Mouse (Mus musculus) kidney, embryonic 16.5 days (tissue): ENCODE measurements at regions not wholly inside any gene's neighbourhood (a gene's known extent, or its start where the extent isn't known, plus 50 kb on each side); places are given as distances from the start of the nearest gene placed in this dataset.
A peak's percentile ranks its signal among the peaks of the same experiment; 100 is the strongest.

Experiments used
- ATAC-seq: fragments of 200-750 bp; cut with Nextera tagmentation; 2 replicates; pipeline ENCODE4 v1.8.0; 2017; ENCODE audit warnings: moderate TSS enrichment; ENCODE audit not compliant: low FRiP score, low TSS enrichment
- H3K27ac ChIP-seq: fragments of 300-500 bp; sonication (generic); 2 replicates; pipeline ENCODE4 v1.5.1; 2014; ENCODE audit warnings: low read length
- H3K27me3 ChIP-seq: fragments of 300-500 bp; sonication (generic); 2 replicates; pipeline ENCODE4 v1.6.1; 2014; ENCODE audit warnings: low read length, control low read depth, mixed read lengths; ENCODE audit not compliant: insufficient read depth
- H3K36me3 ChIP-seq: fragments of 300-500 bp; sonication (generic); 2 replicates; pipeline ENCODE4 v1.6.1; 2014; ENCODE audit warnings: low read length, control low read depth, mixed read lengths; ENCODE audit not compliant: insufficient read depth
- H3K4me1 ChIP-seq: fragments of 300-500 bp; sonication (generic); 2 replicates; pipeline ENCODE4 v1.6.1; 2014; ENCODE audit warnings: low read length, control low read depth, mixed read lengths; ENCODE audit not compliant: insufficient read depth
- H3K4me2 ChIP-seq: fragments of 300-500 bp; sonication (generic); replicated peaks from 2 replicates; pipeline ENCODE4 v1.6.1; 2014; ENCODE audit warnings: low read depth, low read length
- H3K4me3 ChIP-seq: fragments of 300-500 bp; sonication (generic); 2 replicates; pipeline ENCODE4 v1.5.1; 2014; ENCODE audit warnings: mild to moderate bottlenecking, low read length
- H3K9ac ChIP-seq: fragments of 300-500 bp; sonication (generic); replicated peaks from 2 replicates; pipeline ENCODE4 v1.6.1; 2014; ENCODE audit warnings: low read length
- H3K9me3 ChIP-seq: fragments of 300-500 bp; sonication (generic); 2 replicates; pipeline ENCODE4 v1.6.1; 2016; ENCODE audit warnings: low read length, control low read depth
- WGBS: fragments of 180-500 bp; shearing (Covaris S2); extraction: QIAGEN DNeasy Blood & Tissue Kit; methylation state at CpG from one replicate; pipeline ENCODE4 v1.1.7; 2014; 5-methylcytosine and 5-hydroxymethylcytosine counted together

DNA sequence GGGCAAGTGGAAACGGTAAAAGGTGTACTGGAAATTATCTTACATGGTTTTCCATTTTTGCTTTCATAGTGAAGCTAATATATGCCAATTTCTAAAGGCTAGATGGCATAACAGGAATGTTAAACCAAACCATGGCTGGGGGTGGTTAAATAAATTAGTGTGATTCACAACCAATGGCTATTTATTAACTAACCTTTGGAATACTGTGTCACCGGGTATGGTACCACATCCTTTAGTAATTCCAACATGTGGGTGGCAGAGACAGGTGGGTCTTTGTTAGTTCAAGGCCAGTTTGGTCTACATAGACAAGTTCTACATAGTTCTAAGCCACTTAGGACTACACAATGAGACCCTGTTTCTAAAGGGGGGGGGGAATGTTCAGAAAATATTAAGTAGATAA lies 179.8 kb upstream of the Plxnc1 start:
- Histone ChIP-seq H3K36me3 (no peaks in the 10 kb centered on the region), H3K27ac (no peak overlapping the region), H3K27me3 (no peaks in the 10 kb centered on the region), H3K9ac (no peak overlapping the region), H3K4me3 (no peak overlapping the region), H3K9me3 (no peaks in the 10 kb centered on the region), H3K4me2 (no peak overlapping the region), H3K4me1 (no peaks in the 10 kb centered on the region)
- WGBS, result 78% methylated on average over 2 of the region's 2 CpGs
- ATAC-seq, result no peak

DNA sequence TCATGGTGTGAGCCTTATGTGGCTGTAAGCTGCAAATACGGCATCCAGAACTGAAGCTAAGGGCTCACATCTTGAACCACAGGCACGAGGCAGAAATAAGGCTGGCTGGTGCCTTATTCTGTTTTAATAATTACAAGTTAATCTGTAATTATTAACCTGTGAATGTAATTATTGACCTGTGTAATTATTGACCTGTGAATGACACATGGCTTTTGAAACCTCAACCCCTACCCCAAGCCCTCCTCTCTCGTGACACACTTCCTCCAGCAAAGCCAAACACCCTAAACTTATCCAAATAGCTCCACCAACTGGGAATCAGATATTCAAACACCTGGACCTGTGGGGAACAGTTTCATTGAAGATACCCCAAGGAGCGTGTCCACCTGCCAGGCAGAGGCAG lies 175.4 kb upstream of the Plxnc1 start:
- peak overlapping the region; percentile 44; the same call in 1 of the 2 replicates for H3K27ac ChIP-seq
- H3K4me3 ChIP-seq, result no peak overlapping the region
- H3K36me3 ChIP-seq, result no peaks in the 10 kb centered on the region
- ATAC-seq, result peak; percentile 54
- peaks cover 16% of the 10 kb centered on the region; the same call in 1 of the 2 replicates for H3K4me1 ChIP-seq
- 67% methylated on average over 4 of the region's 4 CpGs for WGBS
- no peaks in the 10 kb centered on the region for H3K9me3 ChIP-seq
- H3K9ac ChIP-seq, result no peak overlapping the region
- H3K27me3 ChIP-seq, result no peaks in the 10 kb centered on the region
- no peak overlapping the region for H3K4me2 ChIP-seq

DNA sequence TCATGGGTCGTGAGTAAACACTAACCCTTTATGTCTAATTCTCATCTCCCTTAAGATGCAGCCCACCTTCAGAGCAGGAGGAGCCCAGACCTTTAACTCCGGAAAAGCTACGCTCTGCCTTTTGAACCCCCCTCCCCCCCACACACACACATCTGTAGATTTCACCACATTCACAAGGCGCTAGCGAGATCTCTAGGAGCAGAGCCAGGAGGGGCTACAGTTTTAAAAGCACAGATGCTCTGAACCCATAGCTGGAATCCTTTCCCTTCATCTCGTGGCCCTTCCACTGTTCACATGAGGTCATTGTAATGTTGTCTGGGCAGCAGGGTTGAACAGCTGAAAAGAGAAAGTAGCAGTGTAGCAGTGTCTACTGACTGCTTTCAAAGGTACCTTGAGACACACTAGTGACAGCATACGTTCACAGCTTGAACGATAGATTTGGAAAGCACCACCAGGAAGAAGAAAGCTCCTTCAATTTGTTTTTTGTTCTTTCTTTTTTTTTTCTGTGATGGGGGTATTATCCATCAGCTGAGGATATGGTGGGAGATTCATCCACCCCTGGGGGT lies 174.2 kb upstream of the Plxnc1 start:
- H3K9ac ChIP-seq, result no peak overlapping the region
- H3K9me3 ChIP-seq, result no peaks in the 10 kb centered on the region
- no peak overlapping the region for H3K4me2 ChIP-seq
- no peak overlapping the region for H3K4me3 ChIP-seq
- ATAC-seq, result no peak
- peaks cover 16% of the 10 kb centered on the region; the same call in 1 of the 2 replicates for H3K4me1 ChIP-seq
- no peak overlapping the region for H3K27ac ChIP-seq
- H3K36me3 ChIP-seq, result no peaks in the 10 kb centered on the region
- WGBS, result 67% methylated on average over 8 of the region's 8 CpGs
- no peaks in the 10 kb centered on the region for H3K27me3 ChIP-seq

DNA sequence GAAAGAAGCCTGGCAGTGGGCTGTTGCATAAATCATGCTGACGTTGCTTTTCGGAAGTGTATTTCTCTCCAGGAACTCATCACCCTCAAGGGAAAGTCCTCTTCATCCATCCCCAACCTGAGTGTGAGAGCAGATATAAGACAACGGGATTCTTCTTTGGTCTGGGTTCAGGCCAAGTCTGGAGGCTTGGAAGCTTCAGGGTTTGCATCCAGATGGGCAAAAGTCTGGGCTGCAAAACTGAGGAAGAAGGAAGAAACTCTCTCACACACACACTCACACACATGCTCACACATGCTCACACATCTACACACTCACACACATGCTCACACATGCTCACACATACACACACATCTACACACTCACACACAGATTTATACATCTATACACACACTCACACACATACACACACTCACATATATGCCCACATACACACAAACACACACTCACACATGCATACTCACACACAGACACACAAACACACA lies 173.1 kb upstream of the Plxnc1 start:
- H3K27ac ChIP-seq, result no peak overlapping the region
- H3K4me3 ChIP-seq, result no peak overlapping the region
- H3K9me3 ChIP-seq, result no peaks in the 10 kb centered on the region
- ATAC-seq, result no peak
- WGBS, result 42% methylated on average over 3 of the region's 3 CpGs
- H3K36me3 ChIP-seq, result no peaks in the 10 kb centered on the region
- H3K4me1 ChIP-seq, result peaks cover 16% of the 10 kb centered on the region; the same call in 1 of the 2 replicates
- no peak overlapping the region for H3K9ac ChIP-seq
- H3K27me3 ChIP-seq, result no peaks in the 10 kb centered on the region
- no peak overlapping the region for H3K4me2 ChIP-seq

DNA sequence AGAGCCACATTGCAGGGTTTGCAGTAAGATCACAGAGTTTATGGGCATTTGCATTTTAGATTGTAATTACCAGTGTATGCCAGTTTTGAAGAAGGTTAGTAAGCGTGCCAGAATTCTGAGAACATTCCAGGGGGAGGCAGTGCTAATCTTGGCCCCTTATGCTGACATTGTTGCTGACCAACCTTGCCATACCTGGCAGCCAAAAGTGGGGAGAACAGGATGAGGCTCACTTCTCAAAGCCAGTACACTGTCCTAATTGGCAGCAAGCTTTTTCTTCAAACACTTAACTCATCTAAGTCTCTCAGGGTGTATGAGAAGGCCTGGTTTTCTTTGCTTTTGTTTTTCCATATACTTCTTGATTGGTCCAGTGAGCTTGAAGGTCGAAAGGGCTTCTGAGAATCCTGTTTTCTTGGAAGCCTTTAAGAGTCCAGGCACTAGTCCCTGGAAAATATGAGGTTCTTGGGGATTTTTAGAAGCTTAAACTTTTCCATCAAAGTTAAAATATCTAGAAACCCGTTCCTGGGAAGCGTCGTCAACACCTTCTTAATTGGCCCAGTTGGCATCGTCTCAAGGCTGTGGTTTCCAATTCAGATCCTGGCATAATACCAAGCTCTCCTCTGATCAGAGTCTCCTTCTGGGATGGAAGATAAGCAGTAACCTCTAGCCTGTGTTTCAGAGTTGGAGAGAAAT lies 172.6 kb upstream of the Plxnc1 start:
- Histone ChIP-seq H3K27me3 (no peaks in the 10 kb centered on the region), H3K36me3 (no peaks in the 10 kb centered on the region), H3K9ac (no peak overlapping the region), H3K4me3 (no peak overlapping the region), H3K9me3 (no peaks in the 10 kb centered on the region), H3K4me1 (peaks cover 16% of the 10 kb centered on the region; the same call in 1 of the 2 replicates), H3K27ac (no peak overlapping the region), H3K4me2 (no peak overlapping the region)
- WGBS, result 66% methylated on average over 6 of the region's 6 CpGs
- ATAC-seq, result no peak; the same call in 1 of the 2 replicates

DNA sequence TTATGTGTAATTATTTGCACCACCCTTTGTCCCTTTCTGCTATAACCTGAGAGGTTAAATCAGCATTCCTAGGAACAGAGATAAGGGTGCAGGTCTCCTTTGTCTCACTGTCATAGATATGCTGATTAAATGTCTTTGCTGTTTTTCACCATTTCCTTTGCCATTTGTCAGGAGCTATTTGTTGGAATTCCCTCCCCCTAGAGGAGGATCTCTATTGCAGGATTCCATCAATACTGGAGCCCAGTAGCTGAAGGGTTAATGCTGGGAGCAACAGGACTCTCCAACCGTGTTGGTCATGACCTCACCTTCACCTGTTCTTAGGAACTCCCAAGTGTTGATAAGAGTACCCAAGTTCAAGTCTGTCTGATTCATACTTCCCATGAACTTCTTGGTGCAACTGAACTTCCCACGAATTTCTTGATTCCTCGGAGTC lies 172.0 kb upstream of the Plxnc1 start:
- H3K27me3 ChIP-seq, result no peaks in the 10 kb centered on the region
- no peaks in the 10 kb centered on the region for H3K9me3 ChIP-seq
- H3K4me3 ChIP-seq, result no peak overlapping the region
- H3K36me3 ChIP-seq, result no peaks in the 10 kb centered on the region
- H3K4me1 ChIP-seq, result peaks cover 16% of the 10 kb centered on the region; the same call in 1 of the 2 replicates
- H3K4me2 ChIP-seq, result no peak overlapping the region
- H3K27ac ChIP-seq, result no peak overlapping the region
- no peak for ATAC-seq
- no peak overlapping the region for H3K9ac ChIP-seq
- WGBS, result 46% methylated on average over 3 of the region's 3 CpGs

DNA sequence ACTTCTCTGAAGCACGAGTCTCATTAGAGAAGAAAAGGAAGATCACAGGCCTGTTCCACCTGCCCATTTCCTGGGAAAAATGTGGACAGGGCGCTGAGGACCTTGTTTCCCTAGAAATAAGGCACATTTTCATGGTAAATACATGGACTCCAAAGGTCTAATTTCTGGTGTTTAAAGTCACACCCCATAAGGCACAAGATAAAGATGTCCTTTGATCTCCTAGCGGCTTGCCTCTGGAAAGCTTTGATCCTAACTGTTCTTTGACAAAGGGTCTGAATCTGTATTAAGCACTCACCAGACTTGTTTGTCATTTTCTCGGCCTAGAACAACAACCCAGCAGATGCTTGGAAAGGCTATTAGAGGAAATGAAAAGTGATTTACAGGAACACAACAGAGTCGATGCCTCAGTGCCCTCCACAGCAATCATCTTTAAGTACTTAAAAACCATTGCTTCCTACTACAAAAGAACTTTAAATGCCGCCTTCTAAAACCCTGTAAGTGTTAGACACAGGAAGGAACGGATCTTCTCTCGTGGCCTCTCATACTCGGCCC lies 168.3 kb upstream of the Plxnc1 start:
- Histone ChIP-seq H3K9ac (no peak overlapping the region), H3K9me3 (no peaks in the 10 kb centered on the region), H3K4me2 (no peak overlapping the region), H3K4me3 (no peak overlapping the region), H3K36me3 (no peaks in the 10 kb centered on the region), H3K4me1 (peaks cover 8% of the 10 kb centered on the region; the same call in 1 of the 2 replicates), H3K27me3 (no peaks in the 10 kb centered on the region), H3K27ac (no peak overlapping the region)
- WGBS, result 16% methylated on average over 9 of the region's 9 CpGs
- ATAC-seq, result no peak

DNA sequence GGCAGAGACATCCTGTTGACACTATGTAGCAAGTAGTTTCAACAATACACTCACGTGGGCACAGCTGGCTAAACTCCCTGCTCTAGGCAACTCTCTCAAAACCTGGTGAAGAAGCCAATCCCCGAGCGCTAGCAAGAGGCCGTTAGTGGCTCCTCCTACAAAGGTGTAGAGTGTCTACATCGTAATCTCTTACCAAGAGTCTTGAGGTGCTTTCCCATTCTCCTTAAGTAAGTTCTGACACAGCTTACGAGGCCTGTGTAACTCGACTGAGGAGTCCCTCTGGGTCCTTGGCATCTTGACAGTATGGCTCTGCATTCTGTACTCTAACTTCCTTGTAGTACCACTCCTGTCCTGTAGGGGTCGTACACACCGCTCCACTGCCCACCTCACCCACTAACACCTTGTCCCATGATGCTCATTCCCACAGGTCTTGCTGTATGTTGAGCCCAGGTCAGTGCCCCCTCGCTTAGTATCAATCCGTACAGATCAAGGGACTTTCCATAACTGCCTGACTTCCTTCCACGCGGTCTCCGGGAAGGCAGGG lies 167.7 kb upstream of the Plxnc1 start:
- no peak for ATAC-seq

DNA sequence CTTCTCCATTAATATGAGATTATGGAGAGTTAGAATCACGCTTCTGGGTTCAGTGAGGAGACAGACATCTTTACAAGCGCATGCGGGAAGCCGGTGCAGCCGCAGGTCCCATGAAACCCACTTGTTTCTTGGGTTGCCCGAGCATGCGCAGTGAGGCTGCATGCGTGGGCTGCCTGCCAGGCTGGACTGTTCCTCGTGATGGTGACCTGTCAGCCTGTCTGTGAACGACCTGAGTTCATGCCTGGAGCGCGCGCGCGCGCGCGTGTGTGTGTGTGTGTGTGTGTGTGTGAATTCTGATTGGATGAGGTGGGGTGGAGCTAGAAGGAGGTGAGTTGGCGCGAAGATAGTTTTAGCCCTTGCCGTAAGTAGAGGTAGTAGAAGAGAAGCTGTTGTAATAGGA lies 166.2 kb upstream of the Plxnc1 start:
- Histone ChIP-seq H3K4me2 (no peak overlapping the region), H3K9ac (no peak overlapping the region), H3K27ac (no peak overlapping the region), H3K9me3 (no peaks in the 10 kb centered on the region), H3K4me1 (no peaks in the 10 kb centered on the region), H3K27me3 (no peaks in the 10 kb centered on the region), H3K4me3 (no peak overlapping the region), H3K36me3 (no peaks in the 10 kb centered on the region)
- 89% methylated on average over 21 of the region's 21 CpGs for WGBS
- no peak for ATAC-seq

More for the DNA sequence above, 167.7 kb upstream of the Plxnc1 start:
- no peaks in the 10 kb centered on the region for H3K36me3 ChIP-seq
- H3K4me3 ChIP-seq, result no peak overlapping the region
- no peaks in the 10 kb centered on the region for H3K27me3 ChIP-seq
- no peak overlapping the region for H3K27ac ChIP-seq
- no peaks in the 10 kb centered on the region for H3K9me3 ChIP-seq
- peaks cover 6% of the 10 kb centered on the region; the same call in 1 of the 2 replicates for H3K4me1 ChIP-seq
- WGBS, result 54% methylated on average over 14 of the region's 14 CpGs
- H3K4me2 ChIP-seq, result no peak overlapping the region
- no peak overlapping the region for H3K9ac ChIP-seq

DNA sequence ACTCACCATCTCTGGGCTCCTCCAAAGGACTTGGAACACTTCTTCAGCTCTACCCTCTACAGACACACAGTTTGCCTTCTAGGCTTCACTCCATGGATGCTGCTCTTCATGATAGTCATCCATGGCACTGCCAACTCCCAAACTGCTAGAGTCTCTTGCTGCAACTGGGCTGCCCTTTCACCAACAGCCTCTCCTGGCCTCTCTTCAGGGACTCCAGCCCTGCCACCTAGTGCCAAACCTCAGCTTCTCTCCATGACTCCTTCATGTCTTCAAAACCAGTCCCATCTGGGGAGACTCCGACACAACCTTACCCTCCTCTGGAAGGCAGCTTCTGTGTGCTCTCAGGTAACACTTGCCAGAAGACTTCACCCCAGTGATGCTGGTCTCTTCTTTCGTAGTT lies 164.9 kb upstream of the Plxnc1 start:
- Histone ChIP-seq H3K4me2 (no peak overlapping the region), H3K27ac (no peak overlapping the region), H3K9me3 (no peaks in the 10 kb centered on the region), H3K4me1 (no peaks in the 10 kb centered on the region), H3K4me3 (no peak overlapping the region), H3K27me3 (no peaks in the 10 kb centered on the region), H3K36me3 (no peaks in the 10 kb centered on the region), H3K9ac (no peak overlapping the region)
- 88% methylated on average over 2 of the region's 2 CpGs for WGBS
- no peak for ATAC-seq
